Mouse (Mus musculus) pancreas, adult 10 weeks (tissue): Measurements from ENCODE around the gene Them7. TPM values are rescaled to one million over a fixed set of nuclear protein-coding genes. Genes with fewer than 3 reads are reported as not detected.

Source experiments
- polyA plus RNA-seq: library from polyadenylated mRNA; stranded (reverse); fragments of 350-450 nt; fragmentation: Illumina TruSeq; extraction: RNeasy Lipid Tissue Mini Kit (QIAGEN cat#74804); gene quantifications from one replicate; pipeline ENCODE4 v1.2.3, GENCODE M21; 2015; ENCODE audit warnings: low read depth, low replicate concordance; ENCODE audit not compliant: insufficient read depth

The Them7 gene
- polyA plus RNA-seq, result not detected

GRCm38 (mm10) chr2:105224134-105224986 lies at the start of gene Them7:
Gene Them7 (plus strand): TSS chr2:105224320.

GRCm38 (mm10) chr2:105399085-105399891 lies 175.2 kb downstream of the Them7 start, which contains the start of gene Rcn1:
Gene Rcn1 (minus strand): TSS chr2:105399319.

Other genes with a start within 250 kb of the Them7 start
- gene Eif3m, start 207.2 kb upstream of the Them7 start, polyA plus RNA-seq, result 51.6 TPM
- not detected for gene Gm11060, start 132.3 kb upstream of the Them7 start, polyA plus RNA-seq
- gene Wt1, start 97.8 kb upstream of the Them7 start, polyA plus RNA-seq, result 7.3 TPM
- 12.5 TPM for gene Rcn1, start 175.0 kb downstream of the Them7 start, polyA plus RNA-seq